Mouse (Mus musculus): Measurements from ENCODE around the gene Ninj1. TPM values are rescaled to one million over a fixed set of nuclear protein-coding genes. Genes with fewer than 3 reads are reported as not detected.

Ninj1 gene
- total RNA-seq (2014; fragmentation: Nextera tagmentation) (52.5 and 96.9 TPM in 2 replicates), total RNA-seq (2017) (44.6 and 48.6 TPM in 2 replicates)

DNA sequence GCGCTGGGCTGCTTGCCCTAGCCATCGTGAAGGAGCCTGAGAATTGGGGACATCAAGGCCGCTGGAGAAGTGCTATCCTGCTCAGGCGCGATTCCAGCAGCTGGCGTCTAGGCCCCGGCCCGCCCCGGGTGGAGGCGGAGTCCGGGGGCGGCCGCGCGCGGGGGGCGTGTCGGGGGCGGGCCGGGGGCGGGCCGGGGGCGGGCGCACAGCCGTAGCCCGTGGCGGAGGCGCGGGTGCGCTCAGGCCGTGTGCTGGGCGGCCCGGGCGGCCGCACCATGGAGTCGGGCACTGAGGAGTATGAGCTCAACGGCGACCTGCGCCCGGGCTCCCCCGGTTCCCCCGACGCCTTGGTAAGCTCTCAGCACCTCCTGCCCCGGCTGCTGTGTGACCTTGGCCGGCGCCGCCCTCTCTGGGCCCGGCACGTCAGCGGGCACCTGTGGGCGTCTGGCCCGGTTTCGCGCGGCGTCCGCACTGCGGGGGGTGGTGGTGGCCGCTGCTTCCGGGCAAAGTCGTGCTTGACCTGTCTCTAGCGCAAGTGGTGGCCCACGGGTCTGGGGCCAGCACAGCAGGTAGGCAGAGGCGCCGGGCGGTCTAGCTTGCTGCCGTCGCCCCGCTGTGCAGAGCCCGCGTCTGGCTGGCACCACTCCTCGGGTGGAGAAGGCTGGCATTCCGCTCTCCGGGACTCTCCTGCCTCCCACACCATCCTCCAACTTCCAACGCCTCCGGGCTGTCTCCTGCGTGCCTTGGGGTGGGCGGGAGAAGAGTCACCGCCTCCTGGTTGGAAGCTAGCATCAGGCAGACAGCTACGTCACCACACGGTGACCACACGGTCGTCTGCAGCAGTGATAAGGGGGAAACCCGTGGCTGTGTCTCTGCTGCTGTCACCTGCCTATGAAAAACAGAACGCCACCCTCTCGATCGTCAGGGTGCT, at the start of gene Ninj1:
TSS of gene Ninj1 (plus strand) at position 198 of the 931 bp plus-strand sequence.
- ATAC-seq (replicated peaks; ENCODE audit: poor library complexity, severe bottlenecking) = peak; percentile 79

DNA sequence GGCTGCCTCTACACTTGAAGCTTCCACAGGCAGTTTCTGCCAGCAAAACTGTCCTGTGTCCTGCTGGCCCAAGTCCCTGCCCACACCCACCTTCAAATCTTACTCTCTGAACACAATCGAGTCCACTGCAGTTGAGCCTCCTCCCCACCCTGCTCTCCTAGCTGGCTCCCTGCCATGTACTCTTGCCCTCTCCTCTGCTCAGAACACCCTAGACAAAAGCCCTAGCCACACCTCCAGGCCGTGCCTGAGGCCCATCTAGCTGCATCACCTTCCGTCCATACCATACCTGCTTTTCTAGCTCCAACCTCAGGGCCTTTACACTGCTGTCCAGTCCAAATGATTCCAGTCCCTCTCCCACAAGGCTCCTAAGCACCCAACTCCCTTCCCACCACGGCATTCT, 46.7 kb upstream of the Ninj1 start:
- ATAC-seq (replicated peaks; ENCODE audit: poor library complexity, severe bottlenecking) = no peak

DNA sequence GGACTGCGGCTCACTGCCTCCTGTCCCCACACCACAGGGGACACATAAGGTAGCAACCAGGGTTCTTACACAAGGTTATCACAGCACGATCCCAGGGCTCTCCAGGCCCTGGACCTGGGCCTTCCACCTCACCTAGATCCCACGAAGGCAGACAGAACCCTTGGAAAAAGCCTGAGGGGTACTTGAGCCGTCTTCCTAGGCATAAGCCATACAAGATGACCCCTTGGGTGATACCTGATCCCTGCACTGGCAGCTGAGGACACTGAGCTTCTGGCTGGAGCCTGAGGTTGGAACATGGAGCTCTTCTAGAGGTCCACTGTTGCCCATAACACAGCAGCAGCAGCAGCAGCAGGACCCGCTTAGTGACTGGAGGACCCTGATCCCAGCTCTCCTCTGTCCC, 44.9 kb upstream of the Ninj1 start:
- ATAC-seq (replicated peaks; ENCODE audit: poor library complexity, severe bottlenecking) = no peak

DNA sequence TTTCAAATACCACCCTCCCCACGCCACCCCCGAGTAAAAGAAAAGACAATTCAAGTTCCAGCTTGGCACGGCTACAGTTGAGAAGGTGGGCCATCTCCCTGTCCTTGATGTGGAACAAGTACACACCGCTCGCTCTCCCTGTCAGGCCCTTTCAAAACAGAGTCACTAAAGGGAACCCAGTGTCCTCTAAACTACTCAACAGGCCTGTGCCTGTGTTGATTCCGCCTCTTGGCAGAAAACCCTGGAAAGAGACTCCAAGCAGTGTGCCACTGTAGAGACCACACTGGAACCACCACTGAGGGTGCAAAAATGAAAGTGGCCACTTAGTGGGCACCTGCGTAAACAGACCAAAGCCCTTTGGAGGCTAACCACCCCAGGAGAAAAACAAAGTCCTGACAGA, 44.0 kb upstream of the Ninj1 start:
- ATAC-seq (replicated peaks; ENCODE audit: poor library complexity, severe bottlenecking) = no peak

DNA sequence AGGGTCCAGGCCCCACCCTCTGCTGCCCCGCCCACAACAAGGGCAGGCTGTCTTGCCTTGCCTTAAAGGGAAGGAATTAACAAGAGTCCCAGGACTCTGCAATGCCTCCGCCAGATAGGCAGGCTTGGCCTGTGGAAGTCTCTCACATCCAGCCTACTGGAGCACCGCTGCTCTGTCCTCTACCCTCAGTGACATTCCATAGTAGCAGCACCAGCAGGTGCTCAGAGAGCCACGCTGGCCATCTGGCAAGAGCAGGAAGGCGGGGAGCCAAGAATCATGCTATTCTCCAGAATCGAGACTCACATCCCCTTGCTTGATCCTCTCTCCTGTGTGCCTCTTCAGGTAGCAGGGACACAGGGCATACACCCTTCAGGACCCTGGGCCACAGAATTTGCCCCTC, 42.8 kb upstream of the Ninj1 start:
- no peak for ATAC-seq (replicated peaks; ENCODE audit: poor library complexity, severe bottlenecking)

DNA sequence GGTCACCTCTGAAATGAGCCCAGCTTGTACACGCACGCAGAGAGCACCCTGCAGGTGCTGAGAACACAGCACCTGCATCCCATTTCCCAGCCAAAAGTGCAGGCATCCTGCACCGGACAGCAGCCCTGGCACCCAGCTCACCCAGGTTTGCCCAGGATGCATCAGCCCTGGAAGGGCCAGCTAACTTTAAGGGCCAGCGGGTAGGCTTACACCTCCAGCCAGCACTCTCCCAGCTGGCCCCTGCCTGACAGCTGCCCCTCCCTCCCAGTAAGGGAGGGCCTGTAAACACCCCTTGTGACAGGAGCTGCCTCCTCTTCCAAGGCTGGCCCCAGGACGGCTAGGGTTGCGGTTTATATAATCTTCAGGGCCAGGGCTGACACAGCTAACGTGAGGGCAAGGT, 41.9 kb upstream of the Ninj1 start:
- no peak for ATAC-seq (replicated peaks; ENCODE audit: poor library complexity, severe bottlenecking)

DNA sequence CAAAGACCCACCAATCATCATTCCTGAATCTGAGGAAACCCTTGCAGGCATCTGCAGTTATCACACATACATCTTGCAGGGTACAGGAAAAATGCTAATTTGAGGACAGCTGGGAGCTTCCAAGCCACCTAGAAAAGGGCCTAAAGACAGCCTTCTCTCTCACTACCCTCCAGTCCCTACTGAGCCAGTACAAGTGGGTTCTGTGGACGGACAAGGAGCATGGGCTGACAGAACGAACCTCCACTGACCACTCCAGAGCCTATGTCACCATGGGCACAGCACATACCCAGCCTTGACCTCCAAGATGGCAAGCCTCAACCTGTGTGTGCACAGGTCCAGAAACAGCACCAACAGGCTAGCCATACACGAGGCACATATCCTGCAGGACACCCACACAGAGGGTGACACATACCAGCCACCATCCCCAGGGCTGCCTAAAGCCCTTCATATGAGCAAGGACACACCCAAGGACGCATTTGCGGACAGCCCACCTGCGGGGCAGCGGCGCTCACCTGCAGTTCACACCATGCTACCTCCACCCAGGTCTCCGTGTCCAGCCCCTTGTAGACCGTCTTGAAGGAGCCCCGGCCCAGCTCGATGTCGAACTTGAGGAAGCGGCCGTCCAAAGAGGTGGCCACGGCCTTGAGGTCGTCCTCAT, 41.1 kb upstream of the Ninj1 start:
- no peak for ATAC-seq (replicated peaks; ENCODE audit: poor library complexity, severe bottlenecking)

DNA sequence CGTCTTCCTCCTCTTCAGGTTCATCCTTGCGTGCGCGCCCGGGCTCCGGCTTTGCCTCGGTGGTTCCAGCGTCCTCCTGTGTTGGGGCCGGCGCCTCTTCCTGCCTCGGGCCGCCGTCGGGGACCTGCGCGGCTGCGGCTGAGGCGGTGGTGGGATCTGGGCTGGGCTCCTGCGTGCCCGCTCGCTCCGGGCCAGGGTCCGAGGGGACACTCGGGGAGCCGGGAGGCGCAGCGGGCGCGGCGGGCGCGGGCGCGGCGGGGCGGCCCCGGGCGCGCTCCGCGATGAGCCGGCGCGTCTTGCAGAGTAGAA, 40.6 kb upstream of the Ninj1 start:
- ATAC-seq (replicated peaks; ENCODE audit: poor library complexity, severe bottlenecking) = 0 out of 2 replicates have a peak, but pooled peaks have one; percentile 3

DNA sequence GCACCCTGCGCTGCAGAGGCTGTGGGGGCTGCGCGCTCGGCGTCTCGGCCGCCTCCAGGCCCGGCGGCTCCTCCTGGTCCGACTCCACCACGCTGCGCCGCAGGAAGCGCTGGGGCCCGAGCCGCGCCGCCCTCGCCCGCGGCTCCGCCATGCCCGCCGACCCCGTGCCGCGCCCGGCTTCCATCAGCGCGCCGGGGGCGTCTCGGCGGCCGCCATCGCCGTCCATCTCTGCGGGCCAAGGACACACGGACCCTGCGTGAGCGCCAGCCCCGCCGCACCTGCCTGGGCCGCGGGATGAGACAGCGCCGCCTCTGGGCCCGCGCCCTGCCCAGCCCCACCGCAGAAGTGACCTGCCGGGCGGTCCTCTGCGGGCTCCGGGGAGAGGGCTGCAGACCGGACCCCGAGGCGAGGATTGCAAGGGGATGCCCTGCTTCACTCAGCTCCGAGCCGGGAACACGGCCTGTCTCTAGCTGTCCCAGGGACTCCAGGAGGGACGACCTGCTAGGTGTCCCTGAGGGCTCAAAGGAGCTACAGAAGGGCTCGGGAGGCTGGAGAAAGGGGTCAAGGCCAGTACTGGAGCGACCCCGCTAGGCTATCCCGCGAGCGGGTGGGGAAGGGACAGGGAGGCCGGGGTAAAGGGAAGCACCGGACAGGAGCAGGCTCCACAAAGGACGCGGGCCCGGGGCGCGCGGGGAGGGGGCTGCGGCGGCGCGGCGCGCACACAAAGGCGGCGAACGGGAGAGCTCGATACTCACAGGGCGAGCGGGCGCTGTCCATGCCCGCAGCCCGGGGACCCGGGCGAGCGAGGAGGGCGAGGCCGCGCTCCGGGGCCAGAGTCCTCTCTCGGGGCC, 40.1 kb upstream of the Ninj1 start:
- 0 out of 2 replicates have a peak, but pooled peaks have one; percentile 25 for ATAC-seq (replicated peaks; ENCODE audit: poor library complexity, severe bottlenecking)

DNA sequence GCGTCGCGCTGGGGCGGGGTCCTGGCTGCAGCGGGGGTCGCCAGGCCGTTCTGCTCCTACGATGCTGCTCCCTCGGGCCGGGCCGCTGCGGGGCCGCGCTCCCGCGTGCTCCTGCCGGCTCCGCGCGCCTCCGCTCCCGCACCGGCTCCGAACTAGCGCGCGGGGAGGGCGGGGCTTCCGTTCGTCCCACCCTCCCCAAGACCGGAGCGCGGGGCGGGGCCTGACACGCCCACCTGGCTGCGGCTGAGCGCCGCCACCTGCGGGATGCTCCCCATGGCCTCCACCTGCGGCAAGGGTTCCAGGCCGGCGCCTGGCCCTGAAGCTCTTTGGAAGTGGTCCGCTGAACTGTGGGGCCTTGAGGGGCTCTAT, 39.4 kb upstream of the Ninj1 start, which contains the start of gene Wnk2:
TSS of gene Wnk2 (minus strand) at position 157 of the 369 bp plus-strand sequence.
- peak; percentile 59 for ATAC-seq (replicated peaks; ENCODE audit: poor library complexity, severe bottlenecking)

DNA sequence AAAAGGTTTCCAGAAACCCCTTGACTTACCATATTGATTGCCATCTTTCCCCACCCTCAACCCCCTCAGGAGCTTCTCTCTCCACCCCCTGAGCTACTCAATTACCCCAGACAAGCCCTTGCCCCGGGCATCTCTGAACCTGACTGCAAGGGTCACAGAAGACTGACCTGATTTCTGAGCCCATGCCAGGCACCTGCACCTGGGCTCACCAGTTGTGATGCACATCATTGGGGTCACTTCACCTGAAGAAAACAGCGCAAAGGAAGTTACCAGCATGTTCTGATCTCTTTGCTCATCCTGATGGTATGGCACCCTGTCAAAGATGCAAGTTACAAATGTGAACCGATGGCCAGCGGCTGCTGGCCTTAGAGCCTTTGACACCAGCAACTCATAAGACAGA, 38.6 kb upstream of the Ninj1 start:
- ATAC-seq (replicated peaks; ENCODE audit: poor library complexity, severe bottlenecking) = no peak

DNA sequence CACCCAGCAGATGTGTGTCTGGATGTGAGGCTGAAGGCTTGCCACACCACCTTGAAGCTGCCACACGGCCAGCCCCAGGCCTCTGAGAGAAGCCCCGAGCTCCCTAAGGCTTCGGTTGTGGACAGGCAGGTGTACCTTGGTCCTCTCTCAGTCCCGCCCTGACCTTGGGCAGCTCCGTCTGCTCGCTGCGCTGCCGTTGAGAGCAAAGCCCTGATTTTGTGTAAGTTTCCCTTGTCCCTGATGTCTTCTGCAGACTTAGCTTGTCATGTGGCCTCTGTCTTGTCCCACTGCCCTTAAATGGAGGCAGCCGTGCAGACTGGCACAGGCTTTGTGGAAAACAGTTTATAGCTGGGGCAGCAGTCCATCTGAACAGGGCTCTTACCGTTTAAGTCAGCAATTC, 33.3 kb upstream of the Ninj1 start:
- ATAC-seq (replicated peaks; ENCODE audit: poor library complexity, severe bottlenecking) = no peak

DNA sequence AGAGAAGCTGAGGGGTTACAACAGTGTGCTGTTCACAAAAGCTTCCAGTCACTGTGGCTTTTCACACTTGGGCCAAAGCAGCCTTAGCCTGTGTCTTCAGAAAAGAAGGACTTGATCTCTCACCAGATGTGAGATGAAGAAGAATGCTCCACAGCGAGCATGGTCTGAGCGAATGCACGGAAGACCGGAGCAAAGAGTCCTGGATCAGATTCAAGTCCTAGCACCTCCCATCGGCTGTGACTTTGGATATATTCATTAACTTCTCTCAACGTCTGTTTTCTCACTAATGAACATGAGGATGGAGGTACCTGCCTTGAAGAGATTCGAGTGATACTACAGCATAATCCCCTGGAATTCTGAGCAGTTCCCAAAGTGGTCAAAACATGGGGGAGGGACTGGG, 32.7 kb upstream of the Ninj1 start:
- ATAC-seq (replicated peaks; ENCODE audit: poor library complexity, severe bottlenecking) = no peak

DNA sequence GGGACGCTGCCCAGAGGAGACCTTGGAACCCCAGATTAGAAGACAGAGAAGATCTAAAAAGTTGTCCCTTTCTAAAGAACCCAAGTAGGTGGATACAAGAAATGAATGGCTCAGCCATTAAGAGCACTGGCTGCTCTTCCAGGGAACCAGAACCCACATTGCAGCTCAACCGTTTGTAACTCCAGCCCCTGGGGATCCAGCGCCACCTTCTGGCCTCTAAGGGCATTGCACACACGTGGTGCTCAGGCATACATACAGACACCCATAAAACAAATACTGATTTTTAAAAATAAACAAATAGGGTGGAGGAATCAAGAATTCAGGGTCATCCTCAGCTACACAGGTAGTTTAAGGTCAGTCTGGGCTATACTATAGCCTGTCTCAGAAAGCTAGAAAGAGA, 30.6 kb upstream of the Ninj1 start:
- no peak for ATAC-seq (replicated peaks; ENCODE audit: poor library complexity, severe bottlenecking)

DNA sequence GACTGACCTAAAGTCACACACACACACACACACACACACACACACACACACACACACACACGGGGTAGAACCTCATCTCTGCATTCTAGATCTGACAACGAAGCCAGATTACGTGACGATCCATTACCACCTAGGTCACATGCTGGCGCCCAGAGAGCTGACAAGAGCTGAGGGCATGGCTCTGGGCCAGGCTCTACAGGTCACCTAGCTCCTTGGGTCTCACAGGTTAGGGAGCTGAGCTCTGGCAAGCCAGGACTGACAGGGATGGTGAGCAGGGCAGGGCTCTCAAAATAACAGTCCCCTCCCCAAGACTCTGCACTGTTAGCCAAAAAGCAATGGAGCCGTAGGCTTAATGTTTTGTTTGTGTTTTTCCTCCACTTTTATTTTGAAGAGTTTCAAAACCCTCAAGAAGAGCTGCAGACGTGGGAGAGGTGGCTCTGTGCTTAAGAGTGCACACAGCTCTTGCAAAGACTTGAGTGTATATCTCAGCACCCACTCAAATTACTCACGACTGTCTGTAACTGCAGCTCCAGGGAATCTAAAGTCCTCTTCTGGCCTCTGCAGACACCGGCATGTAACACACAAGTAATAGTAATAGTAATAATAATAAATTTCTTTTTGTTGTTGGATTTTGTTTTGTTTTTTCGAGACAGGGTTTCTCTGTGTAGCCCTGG, 29.1 kb upstream of the Ninj1 start:
- ATAC-seq (replicated peaks; ENCODE audit: poor library complexity, severe bottlenecking) = no peak

DNA sequence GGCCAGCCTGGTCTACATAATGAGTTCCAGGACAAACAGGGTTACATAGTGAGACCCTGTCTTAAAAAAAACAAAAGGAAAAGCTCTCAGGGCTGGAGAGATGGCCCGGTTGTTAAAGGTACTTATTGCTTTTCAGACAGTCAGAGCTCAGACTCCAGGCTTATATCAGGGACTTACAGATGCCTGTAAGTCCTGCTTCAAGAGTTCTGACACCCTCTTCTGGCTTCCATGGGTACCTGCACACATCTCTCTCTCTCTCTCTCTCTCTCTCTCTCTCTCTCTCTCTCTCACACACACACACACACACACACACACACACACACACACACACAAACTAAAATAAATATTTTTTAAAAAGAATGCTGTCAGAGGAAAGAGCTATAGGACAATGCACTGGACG, 26.0 kb upstream of the Ninj1 start:
- ATAC-seq (replicated peaks; ENCODE audit: poor library complexity, severe bottlenecking) = no peak

DNA sequence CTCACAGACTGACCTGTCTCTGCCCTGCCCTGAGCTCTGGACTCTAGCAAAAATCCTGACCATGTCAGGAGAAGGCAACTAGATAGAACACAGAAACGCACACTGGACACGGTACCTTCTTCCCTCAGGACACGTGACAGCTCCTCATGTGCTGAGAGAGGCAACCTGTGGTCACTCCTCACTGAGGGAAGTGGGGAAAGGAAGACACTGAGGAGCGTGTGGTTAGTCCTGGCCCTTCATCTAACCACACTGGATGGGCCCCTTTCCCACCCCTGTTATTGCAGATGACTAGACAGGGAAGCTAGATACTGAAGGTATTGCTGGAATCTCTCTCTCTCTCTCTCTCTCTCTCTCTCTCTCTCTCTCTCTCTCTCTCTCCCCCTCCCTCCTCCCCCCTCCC, 24.6 kb upstream of the Ninj1 start:
- ATAC-seq (replicated peaks; ENCODE audit: poor library complexity, severe bottlenecking) = peak; percentile 97

DNA sequence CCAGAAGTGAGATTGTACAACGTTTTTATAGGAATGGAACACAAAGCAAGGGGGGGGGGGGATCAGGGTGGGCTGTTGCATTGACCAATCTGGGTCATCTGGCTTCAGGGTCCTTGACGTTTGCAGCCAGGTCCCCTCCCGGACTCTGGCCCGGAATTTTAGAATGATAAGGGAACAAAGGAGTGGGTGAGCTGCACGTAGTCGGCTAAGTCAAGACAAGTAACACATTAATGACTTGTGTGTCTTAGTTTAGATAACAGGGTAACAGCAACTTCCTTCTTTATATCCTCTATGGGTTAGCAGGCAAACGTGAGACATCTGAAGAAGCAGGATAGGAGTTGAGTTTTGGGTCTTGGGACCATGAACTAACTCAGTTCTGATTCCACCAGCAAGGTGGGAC, 23.6 kb upstream of the Ninj1 start:
- no peak for ATAC-seq (replicated peaks; ENCODE audit: poor library complexity, severe bottlenecking)

DNA sequence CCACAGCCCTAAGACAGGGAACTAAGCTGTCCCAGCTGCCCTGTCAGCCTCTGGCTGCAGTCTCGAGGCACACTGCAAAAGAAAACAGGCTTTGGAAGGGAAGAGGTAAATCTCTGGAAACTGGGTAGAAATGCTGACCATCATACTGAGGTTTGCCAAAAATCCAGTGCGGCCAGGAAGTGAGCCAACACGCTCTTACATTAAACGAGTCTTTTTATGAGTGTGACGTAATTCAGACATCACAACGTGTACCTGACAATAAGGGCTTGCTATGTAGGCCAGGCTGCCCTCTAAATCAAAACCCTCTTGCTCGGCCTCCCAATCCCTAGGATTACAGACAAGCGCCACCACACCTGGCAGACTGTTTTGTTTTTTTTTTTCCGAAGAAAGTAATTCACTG, 20.2 kb upstream of the Ninj1 start:
- ATAC-seq (replicated peaks; ENCODE audit: poor library complexity, severe bottlenecking) = no peak

DNA sequence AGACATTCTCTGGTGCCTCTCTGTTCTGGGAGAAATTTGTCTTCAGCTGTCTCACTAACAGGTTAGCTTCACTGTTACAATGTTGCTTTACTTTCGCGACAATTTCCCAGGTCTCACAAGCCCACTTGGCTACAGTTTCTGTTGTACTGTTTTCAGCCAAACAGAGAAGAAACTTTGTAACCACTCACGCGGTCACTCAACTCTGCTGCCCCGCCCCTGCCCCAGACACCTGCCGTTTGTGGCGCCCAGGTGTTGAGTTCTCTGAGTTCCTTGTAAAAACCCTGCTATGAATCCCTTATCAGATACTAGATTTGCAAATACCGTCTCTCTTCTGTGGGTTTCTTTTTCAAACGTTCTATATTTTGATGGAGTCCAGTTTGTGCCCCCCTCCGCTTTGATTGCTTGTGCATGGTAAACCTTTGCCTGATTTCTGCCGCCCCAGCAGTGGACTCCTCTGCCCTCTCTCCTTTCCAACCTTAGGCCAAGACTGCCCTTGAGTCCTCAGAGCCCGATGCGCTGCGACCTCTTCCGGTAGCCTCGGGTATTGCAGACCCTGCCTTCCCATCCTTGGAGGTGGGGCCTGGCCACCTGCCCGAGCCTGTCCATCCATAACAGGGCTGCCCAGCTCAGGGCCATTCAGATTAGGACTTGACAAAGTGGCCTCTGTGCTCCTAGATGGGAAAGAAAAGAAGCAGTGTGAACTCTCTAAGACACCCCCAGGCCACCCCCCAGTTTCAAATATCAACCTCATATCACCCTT, 17.7 kb upstream of the Ninj1 start:
- ATAC-seq (replicated peaks; ENCODE audit: poor library complexity, severe bottlenecking) = peak; percentile 73

Measured in granulocyte monocyte progenitor cell, adult 5-6 weeks (primary cell).